Mouse (Mus musculus): ENCODE results near the gene Ankrd12. TPM values are rescaled to one million over a fixed set of nuclear protein-coding genes. Genes with fewer than 3 reads are reported as not detected.
"Not testable (repeated sequence)": the region's sequence is repeated elsewhere in the genome, so short reads cannot be mapped to it uniquely, and the experiment has no call there.

The Ankrd12 gene
- polyA plus RNA-seq, 1 experiment from 2014 or later = 170 TPM

- H3K4me3 ChIP-seq = no peak overlapping the region
- no peaks in the 10 kb centered on the region for H3K9me3 ChIP-seq
- peaks cover 13% of the 10 kb centered on the region for H3K36me3 ChIP-seq (replicated peaks)
- no peaks in the 10 kb centered on the region for H3K4me1 ChIP-seq
- WGBS = 83% methylated on average over 5 of the region's 5 CpGs
- H3K4me2 ChIP-seq = no peak overlapping the region
- no peak overlapping the region for H3K9ac ChIP-seq
- H3K27ac ChIP-seq = no peak overlapping the region
- no peak for ATAC-seq (replicated peaks)
- H3K27me3 ChIP-seq (replicated peaks) = no peaks in the 10 kb centered on the region
Observed at GRCm38 (mm10) chr17:66041020-66041419, 35.9 kb downstream of the Ankrd12 start.

DNA sequence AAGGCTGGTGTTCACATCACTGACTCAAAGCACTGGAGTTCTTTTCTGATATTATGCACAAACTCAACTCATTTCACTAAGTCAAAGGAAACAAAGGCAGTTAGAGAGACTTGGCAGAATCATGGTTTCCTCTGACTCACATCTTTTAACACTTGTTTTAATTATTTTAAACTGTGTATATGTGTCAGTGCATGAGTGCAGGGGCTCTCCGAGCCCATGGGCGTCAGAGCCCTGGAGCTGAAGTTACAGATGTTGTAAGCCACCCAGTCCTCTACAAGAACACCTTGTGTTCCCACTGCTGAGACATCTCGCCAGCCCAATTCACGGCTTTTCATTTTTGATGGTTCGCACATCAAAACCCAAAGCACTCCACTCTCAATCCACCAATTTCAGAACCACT lies 43.6 kb downstream of the Ankrd12 start:
- ATAC-seq (replicated peaks) = no peak
- peaks cover 13% of the 10 kb centered on the region for H3K36me3 ChIP-seq (replicated peaks)
- H3K4me3 ChIP-seq = no peak overlapping the region
- H3K27me3 ChIP-seq (replicated peaks) = no peaks in the 10 kb centered on the region
- H3K9me3 ChIP-seq = no peaks in the 10 kb centered on the region
- 95% methylated on average over 5 of the region's 5 CpGs for WGBS
- H3K4me2 ChIP-seq = no peak overlapping the region
- H3K9ac ChIP-seq = no peak overlapping the region
- no peaks in the 10 kb centered on the region for H3K4me1 ChIP-seq
- no peak overlapping the region for H3K27ac ChIP-seq

GRCm38 (mm10) chr17:66031991-66032390 lies 44.9 kb downstream of the Ankrd12 start:
- H3K4me1 ChIP-seq = no peaks in the 10 kb centered on the region
- no peaks in the 10 kb centered on the region for H3K27me3 ChIP-seq (replicated peaks)
- H3K4me2 ChIP-seq = no peak overlapping the region
- 90% methylated on average over 5 of the region's 5 CpGs for WGBS
- H3K36me3 ChIP-seq (replicated peaks) = peaks cover 13% of the 10 kb centered on the region
- H3K9me3 ChIP-seq = no peaks in the 10 kb centered on the region
- no peak overlapping the region for H3K4me3 ChIP-seq
- ATAC-seq (replicated peaks) = no peak
- no peak overlapping the region for H3K27ac ChIP-seq
- H3K9ac ChIP-seq = no peak overlapping the region

DNA sequence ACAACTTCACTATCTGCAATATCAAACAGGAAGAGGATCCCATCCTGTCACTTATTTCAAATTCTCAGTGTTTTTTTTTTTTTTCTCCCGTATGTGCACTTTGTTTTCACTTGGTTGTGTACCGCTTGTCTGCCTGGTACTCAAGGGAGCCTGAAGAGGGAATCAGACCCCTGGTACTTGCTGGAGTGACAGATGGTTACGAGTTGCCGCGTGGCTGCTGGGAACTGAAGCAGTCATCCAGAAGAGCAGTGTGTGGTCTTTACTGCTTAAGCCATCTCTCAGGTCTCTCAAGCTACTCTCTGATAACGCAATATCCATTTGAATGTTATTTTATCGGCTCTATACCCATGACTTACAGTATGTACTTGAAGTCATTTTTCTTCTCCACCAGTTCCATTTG lies 52.7 kb downstream of the Ankrd12 start:
- no peak overlapping the region for H3K4me3 ChIP-seq
- H3K9ac ChIP-seq = no peak overlapping the region
- peaks cover 32% of the 10 kb centered on the region; the same call in 1 of the 2 replicates for H3K36me3 ChIP-seq (replicated peaks)

GRCm38 (mm10) chr17:66011790-66012189 lies 65.1 kb downstream of the Ankrd12 start:
- ATAC-seq (replicated peaks) = no peak

More for the DNA sequence above, 52.7 kb downstream of the Ankrd12 start:
- 91% methylated on average over 7 of the region's 7 CpGs for WGBS
- no peaks in the 10 kb centered on the region for H3K4me1 ChIP-seq
- no peaks in the 10 kb centered on the region for H3K27me3 ChIP-seq (replicated peaks)
- no peaks in the 10 kb centered on the region for H3K9me3 ChIP-seq
- no peak overlapping the region for H3K4me2 ChIP-seq
- no peak overlapping the region for H3K27ac ChIP-seq
- ATAC-seq (replicated peaks) = no peak

GRCm38 (mm10) chr17:66007892-66008291 lies 69.0 kb downstream of the Ankrd12 start:
- Histone ChIP-seq H3K4me2 (no peak overlapping the region), H3K4me1 (no peaks in the 10 kb centered on the region), H3K27me3 (replicated peaks) (no peaks in the 10 kb centered on the region), H3K9ac (no peak overlapping the region), H3K27ac (no peak overlapping the region), H3K9me3 (no peaks in the 10 kb centered on the region), H3K4me3 (no peak overlapping the region), H3K36me3 (replicated peaks) (no peaks in the 10 kb centered on the region)
- WGBS = 74% methylated on average over 5 of the region's 5 CpGs
- ATAC-seq (replicated peaks) = no peak

More at GRCm38 (mm10) chr17:66011790-66012189, 65.1 kb downstream of the Ankrd12 start:
- no peaks in the 10 kb centered on the region for H3K9me3 ChIP-seq
- H3K4me1 ChIP-seq = no peaks in the 10 kb centered on the region
- WGBS = 77% methylated on average over 2 of the region's 2 CpGs
- H3K36me3 ChIP-seq (replicated peaks) = no peaks in the 10 kb centered on the region
- H3K9ac ChIP-seq = no peak overlapping the region
- H3K27me3 ChIP-seq (replicated peaks) = no peaks in the 10 kb centered on the region
- H3K27ac ChIP-seq = no peak overlapping the region
- no peak overlapping the region for H3K4me2 ChIP-seq
- H3K4me3 ChIP-seq = no peak overlapping the region

- Histone ChIP-seq H3K9me3 (no peaks in the 10 kb centered on the region), H3K9ac (no peak overlapping the region), H3K4me1 (no peaks in the 10 kb centered on the region), H3K36me3 (replicated peaks) (no peaks in the 10 kb centered on the region), H3K27me3 (replicated peaks) (no peaks in the 10 kb centered on the region), H3K4me3 (no peak overlapping the region), H3K4me2 (no peak overlapping the region), H3K27ac (no peak overlapping the region)
- 86% methylated on average over 2 of the region's 2 CpGs for WGBS
- no peak for ATAC-seq (replicated peaks)
Observed at GRCm38 (mm10) chr17:66007473-66007872, 69.4 kb downstream of the Ankrd12 start.

- no peaks in the 10 kb centered on the region for H3K9me3 ChIP-seq
- H3K36me3 ChIP-seq (replicated peaks) = 0 out of 2 replicates have a peak, but pooled peaks cover 2% of the 10 kb centered on the region
- 88% methylated on average over 3 of the region's 3 CpGs for WGBS
- H3K9ac ChIP-seq = no peak overlapping the region
- no peak overlapping the region for H3K27ac ChIP-seq
- H3K27me3 ChIP-seq (replicated peaks) = no peaks in the 10 kb centered on the region
- ATAC-seq (replicated peaks) = no peak
- H3K4me1 ChIP-seq = no peaks in the 10 kb centered on the region
- H3K4me2 ChIP-seq = no peak overlapping the region
- no peak overlapping the region for H3K4me3 ChIP-seq
Observed at GRCm38 (mm10) chr17:65988151-65988820, 88.6 kb downstream of the Ankrd12 start.

DNA sequence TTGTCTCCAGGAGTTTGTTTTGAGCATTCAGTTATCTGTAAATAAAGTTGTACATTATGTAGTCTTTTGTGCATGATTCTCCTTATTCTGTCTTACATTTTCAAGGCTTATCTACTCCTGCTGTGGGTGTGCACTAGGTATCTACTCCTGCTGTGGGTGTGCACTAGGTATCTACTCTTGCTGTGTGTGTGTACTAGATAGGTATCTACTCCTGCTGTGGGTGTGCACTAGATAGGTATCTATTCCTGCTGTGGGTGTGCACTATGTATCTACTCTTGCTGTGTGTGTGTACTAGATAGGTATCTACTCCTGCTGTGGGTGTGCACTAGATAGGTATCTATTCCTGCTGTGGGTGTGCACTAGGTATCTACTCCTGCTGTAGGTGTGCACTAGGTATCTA lies 100.2 kb downstream of the Ankrd12 start:
- not testable (repeated sequence) for H3K4me2 ChIP-seq; H3K27me3 ChIP-seq (replicated peaks); H3K27ac ChIP-seq; H3K4me3 ChIP-seq; H3K9ac ChIP-seq; ATAC-seq (replicated peaks); H3K9me3 ChIP-seq; H3K4me1 ChIP-seq
- H3K36me3 ChIP-seq (replicated peaks) = peaks cover 19% of the 10 kb centered on the region

DNA sequence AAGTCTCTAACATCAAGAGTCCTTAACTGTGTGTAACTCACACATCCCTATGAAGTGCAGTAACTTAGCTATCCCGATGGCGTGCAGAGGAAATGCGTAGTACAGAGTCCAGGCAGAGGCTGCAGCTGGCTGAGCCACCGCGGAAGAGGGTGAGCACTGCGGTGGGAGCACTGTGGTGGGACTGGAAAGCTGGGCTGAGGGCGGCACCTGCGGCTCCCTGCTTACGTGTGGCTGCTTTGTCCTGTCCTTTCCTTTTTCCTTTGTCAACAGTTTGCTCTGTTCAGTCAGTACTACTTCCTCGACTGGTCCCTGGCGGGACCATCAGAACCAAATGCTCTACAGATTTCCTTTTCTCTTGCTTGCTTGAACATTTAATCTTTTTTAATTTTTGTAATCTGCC lies 109.1 kb downstream of the Ankrd12 start:
- no peaks in the 10 kb centered on the region for H3K4me1 ChIP-seq
- no peak overlapping the region for H3K4me3 ChIP-seq
- no peak overlapping the region for H3K27ac ChIP-seq
- H3K9me3 ChIP-seq = no peaks in the 10 kb centered on the region
- 0 out of 2 replicates have a peak, but pooled peaks cover 4% of the 10 kb centered on the region for H3K36me3 ChIP-seq (replicated peaks)
- WGBS = 68% methylated on average over 11 of the region's 11 CpGs
- no peak overlapping the region for H3K4me2 ChIP-seq
- ATAC-seq (replicated peaks) = no peak
- H3K9ac ChIP-seq = no peak overlapping the region
- no peaks in the 10 kb centered on the region for H3K27me3 ChIP-seq (replicated peaks)

GRCm38 (mm10) chr17:65962263-65962662 lies 114.6 kb downstream of the Ankrd12 start:
- Histone ChIP-seq H3K27ac (no peak overlapping the region), H3K36me3 (replicated peaks) (no peaks in the 10 kb centered on the region), H3K9ac (no peak overlapping the region), H3K4me1 (no peaks in the 10 kb centered on the region), H3K4me2 (no peak overlapping the region), H3K27me3 (replicated peaks) (no peaks in the 10 kb centered on the region), H3K4me3 (no peak overlapping the region), H3K9me3 (no peaks in the 10 kb centered on the region)
- 98% methylated on average over 2 of the region's 2 CpGs for WGBS
- no peak for ATAC-seq (replicated peaks)

DNA sequence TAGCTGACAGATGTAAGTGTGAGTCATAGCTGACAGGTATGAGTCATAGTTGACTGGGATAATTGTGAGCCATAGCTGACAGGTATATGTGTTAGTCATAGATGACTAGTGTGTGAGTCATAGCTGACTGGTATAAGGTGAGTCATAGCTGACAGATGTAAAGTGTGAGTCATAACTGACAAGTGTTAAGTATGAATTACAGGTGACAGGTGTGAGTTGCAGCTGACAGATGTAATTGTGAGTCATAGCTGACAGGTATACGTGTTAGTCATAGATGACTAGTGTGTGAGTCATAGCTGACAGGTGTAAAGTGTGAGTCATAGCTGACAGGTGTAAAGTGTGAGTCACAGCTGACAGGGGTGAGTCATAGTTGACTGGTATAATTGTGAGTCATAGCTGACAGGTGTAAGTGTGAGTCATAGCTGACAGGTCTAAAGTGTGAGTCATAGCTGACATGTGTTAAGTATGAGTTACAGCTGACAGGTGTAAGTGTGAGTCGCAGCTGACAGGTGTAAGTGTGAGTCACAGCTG lies 115.2 kb downstream of the Ankrd12 start:
- Histone ChIP-seq H3K4me2 (no peak overlapping the region), H3K9me3 (no peaks in the 10 kb centered on the region), H3K36me3 (replicated peaks) (no peaks in the 10 kb centered on the region), H3K27me3 (replicated peaks) (no peaks in the 10 kb centered on the region), H3K27ac (no peak overlapping the region), H3K4me3 (no peak overlapping the region), H3K4me1 (no peaks in the 10 kb centered on the region), H3K9ac (no peak overlapping the region)
- ATAC-seq (replicated peaks) = peak; percentile 37
- 88% methylated on average over 2 of the region's 2 CpGs for WGBS

DNA sequence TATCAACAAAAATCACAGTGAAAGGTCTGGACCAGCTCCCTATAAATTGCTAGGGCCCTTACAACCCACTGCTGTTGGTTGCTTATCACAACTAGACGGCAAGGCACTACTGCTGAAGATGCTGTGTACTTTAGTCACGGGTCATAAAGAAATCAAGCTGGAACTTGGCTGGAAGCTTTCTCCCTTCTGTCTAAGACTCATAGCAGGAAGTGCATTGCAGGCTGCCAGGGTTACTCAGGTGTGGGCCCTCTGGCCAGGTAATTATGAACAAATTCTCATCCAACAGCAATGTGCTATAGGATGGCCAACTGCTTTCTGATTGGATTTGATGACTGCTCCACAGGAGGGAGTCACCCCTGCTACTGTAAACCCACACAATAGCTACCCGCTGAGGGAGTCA lies 117.9 kb downstream of the Ankrd12 start:
- ATAC-seq (replicated peaks) = no peak
- Histone ChIP-seq H3K4me3 (no peak overlapping the region), H3K27ac (no peak overlapping the region), H3K27me3 (replicated peaks) (no peaks in the 10 kb centered on the region), H3K4me1 (no peaks in the 10 kb centered on the region), H3K4me2 (no peak overlapping the region), H3K36me3 (replicated peaks) (no peaks in the 10 kb centered on the region), H3K9me3 (no peaks in the 10 kb centered on the region), H3K9ac (no peak overlapping the region)
- 86% methylated on average over 3 of the region's 3 CpGs for WGBS
